Mouse (Mus musculus) B cell, adult 62 days (primary cell): ENCODE data around the gene Pnmal2. TPM values are rescaled to one million over a fixed set of nuclear protein-coding genes. Genes with fewer than 3 reads are reported as not detected.

Experiments used
- total RNA-seq: library from RNA; stranded (reverse); gene quantifications from 4 replicates; pipeline ENCODE4 v1.2.4, GENCODE M21; 2023

Gene Pnmal2
- total RNA-seq, result not detected in 4 replicates

GRCm38 (mm10) chr7:16944061-16944807, at the start of gene Pnmal2:
Gene Pnmal2, plus strand, starts transcription at chr7:16944682.

GRCm38 (mm10) chr7:16906281-16906680, 38.2 kb upstream of the Pnmal2 start, which contains the start of gene Ptgir:
Gene Ptgir, plus strand, starts transcription at chr7:16906490.

GRCm38 (mm10) chr7:16924037-16924834, 20.2 kb upstream of the Pnmal2 start, which contains the start of gene Calm3:
Gene Calm3, minus strand, starts transcription at chr7:16924114.

GRCm38 (mm10) chr7:16959539-16960187, 15.2 kb downstream of the Pnmal2 start, which contains the start of gene Pnmal1:
Gene Pnmal1, plus strand, starts transcription at chr7:16959679.

GRCm38 (mm10) chr7:16982859-16983568, 38.5 kb downstream of the Pnmal2 start, which contains the start of gene Gm42372:
Gene Gm42372, plus strand, starts transcription at chr7:16983086.

GRCm38 (mm10) chr7:16992451-16992807, 47.9 kb downstream of the Pnmal2 start, which contains the start of gene Ccdc8:
Gene Ccdc8, plus strand, starts transcription at chr7:16992708.

Other genes starting within 250 kb of the Pnmal2 start
- not detected in 4 replicates for gene Ceacam9, start 222.8 kb upstream of the Pnmal2 start, total RNA-seq
- 60.3 to 84.1 TPM (median 68.1 TPM) in 4 replicates for gene Ap2s1, start 206.3 kb upstream of the Pnmal2 start, total RNA-seq
- gene Slc1a5, start 163.3 kb upstream of the Pnmal2 start, total RNA-seq, result 159 to 185 TPM (median 165 TPM) in 4 replicates
- gene Strn4, start 128.8 kb upstream of the Pnmal2 start, total RNA-seq, result 105 to 132 TPM (median 127 TPM) in 4 replicates
- 23.4 to 27.1 TPM (median 24.3 TPM) in 4 replicates for gene Fkrp, start 128.0 kb upstream of the Pnmal2 start, total RNA-seq
- gene Prkd2, start 101.8 kb upstream of the Pnmal2 start, total RNA-seq, result 235 to 252 TPM (median 245 TPM) in 4 replicates
- gene Dact3, start 69.4 kb upstream of the Pnmal2 start, total RNA-seq, result 0.18 to 0.31 TPM in 2 of 4 replicates, not detected in the others
- gene Gng8, start 52.9 kb upstream of the Pnmal2 start, total RNA-seq, result not detected in 4 replicates
- gene Ptgir, start 38.2 kb upstream of the Pnmal2 start, total RNA-seq, result 0.35 TPM in 1 of 4 replicates, not detected in the others
- 109 to 120 TPM (median 113 TPM) in 4 replicates for gene Calm3, start 20.6 kb upstream of the Pnmal2 start, total RNA-seq
- gene Pnmal1, start 15.0 kb downstream of the Pnmal2 start, total RNA-seq, result not detected in 4 replicates
- gene Gm42372, start 38.4 kb downstream of the Pnmal2 start, total RNA-seq, result 0.22 to 0.69 TPM (median 0.47 TPM) in 4 replicates
- 0.12 TPM in 1 of 4 replicates, not detected in the others for gene Ccdc8, start 48.0 kb downstream of the Pnmal2 start, total RNA-seq
- 151 to 175 TPM (median 166 TPM) in 4 replicates for gene Ppp5c, start 83.2 kb downstream of the Pnmal2 start, total RNA-seq
- gene Hif3a, start 117.7 kb downstream of the Pnmal2 start, total RNA-seq, result 1.2 to 4.7 TPM (median 2.5 TPM) in 4 replicates
- gene Psg16, start 129.4 kb downstream of the Pnmal2 start, total RNA-seq, result 0.24 to 0.31 TPM in 2 of 4 replicates, not detected in the others
- gene Ceacam3, start 205.6 kb downstream of the Pnmal2 start, total RNA-seq, result not detected in 4 replicates